Mouse (Mus musculus) stomach, embryonic 15.5 days (tissue): ENCODE data around the gene Chrne. TPM values are rescaled to one million over a fixed set of nuclear protein-coding genes. Genes with fewer than 3 reads are reported as not detected.

Source experiments
- ATAC-seq: fragments of 200-750 bp; cut with Nextera tagmentation; 2 replicates; pipeline ENCODE4 v1.8.0; 2017; ENCODE audit warnings: low read depth, moderate number of reproducible peaks, moderate TSS enrichment; ENCODE audit not compliant: insufficient read depth, low FRiP score
- H3K27ac ChIP-seq: fragments of 300-500 bp; sonication (generic); 2 replicates; pipeline ENCODE4 v1.5.1; 2015; ENCODE audit warnings: mild to moderate bottlenecking, inconsistent platforms
- H3K27me3 ChIP-seq: fragments of 300-500 bp; sonication (generic); replicated peaks from 2 replicates; pipeline ENCODE4 v1.6.1; 2015; ENCODE audit warnings: inconsistent platforms
- H3K36me3 ChIP-seq: fragments of 300-500 bp; sonication (generic); 2 replicates; pipeline ENCODE4 v1.6.1; 2015; ENCODE audit warnings: inconsistent platforms
- H3K4me1 ChIP-seq: fragments of 300-500 bp; sonication (generic); 2 replicates; pipeline ENCODE4 v1.6.1; 2015; ENCODE audit warnings: inconsistent platforms
- H3K4me2 ChIP-seq: fragments of 300-500 bp; sonication (generic); 2 replicates; pipeline ENCODE4 v1.6.1; 2015; ENCODE audit warnings: mild to moderate bottlenecking, inconsistent platforms
- H3K4me3 ChIP-seq: fragments of 300-500 bp; sonication (generic); replicated peaks from 2 replicates; pipeline ENCODE4 v1.5.1; 2015; ENCODE audit warnings: inconsistent platforms
- H3K9ac ChIP-seq: fragments of 300-500 bp; sonication (generic); 2 replicates; pipeline ENCODE4 v1.6.1; 2015; ENCODE audit warnings: inconsistent platforms
- H3K9me3 ChIP-seq: fragments of 300-500 bp; sonication (generic); 2 replicates; pipeline ENCODE4 v1.6.1; 2016; ENCODE audit warnings: inconsistent platforms
- WGBS: fragments of 180-500 bp; shearing (Covaris S2); methylation state at CpG from one replicate; pipeline ENCODE4 v1.1.7; 2015; 5-methylcytosine and 5-hydroxymethylcytosine counted together
- polyA plus RNA-seq: library from polyadenylated mRNA; unstranded; fragments of >200 nt; fragmentation: Nextera tagmentation; extraction: Ambion mirVana; gene quantifications from 2 replicates; pipeline ENCODE4 v1.2.1, GENCODE M21; 2015

The Chrne gene
- polyA plus RNA-seq, 1 experiment from 2014 or later: not detected

GRCm38 (mm10) chr11:70595638-70596037 is 23.4 kb downstream of the Chrne start:
- no peak for ATAC-seq

GRCm38 (mm10) chr11:70594253-70594989 is 24.6 kb downstream of the Chrne start:
- H3K27me3 ChIP-seq: no peaks in the 10 kb centered on the region
- no peak overlapping the region for H3K9ac ChIP-seq
- H3K4me1 ChIP-seq: 0 out of 2 replicates have a peak, but pooled peaks cover 3% of the 10 kb centered on the region
- WGBS: 74% methylated on average over 15 of the region's 15 CpGs
- no peak overlapping the region; the same call in 1 of the 2 replicates for H3K27ac ChIP-seq
- H3K4me2 ChIP-seq: no peak overlapping the region
- ATAC-seq: no peak
- peaks cover 4% of the 10 kb centered on the region; the same call in 1 of the 2 replicates for H3K36me3 ChIP-seq
- no peak overlapping the region for H3K4me3 ChIP-seq
- H3K9me3 ChIP-seq: no peaks in the 10 kb centered on the region

More at GRCm38 (mm10) chr11:70595638-70596037, 23.4 kb downstream of the Chrne start:
- 0 out of 2 replicates have a peak overlapping the region, but pooled peaks have one; percentile 2 for H3K4me2 ChIP-seq
- peaks cover 4% of the 10 kb centered on the region; the same call in 1 of the 2 replicates for H3K36me3 ChIP-seq
- H3K4me1 ChIP-seq: 0 out of 2 replicates have a peak, but pooled peaks cover 3% of the 10 kb centered on the region
- WGBS: 40% methylated on average over 2 of the region's 2 CpGs
- H3K27ac ChIP-seq: peak overlapping the region; percentile 57
- no peak overlapping the region for H3K4me3 ChIP-seq
- no peak overlapping the region for H3K9ac ChIP-seq
- no peaks in the 10 kb centered on the region for H3K27me3 ChIP-seq
- no peaks in the 10 kb centered on the region for H3K9me3 ChIP-seq

- H3K4me1 ChIP-seq: 0 out of 2 replicates have a peak, but pooled peaks cover 7% of the 10 kb centered on the region
- H3K4me3 ChIP-seq: no peak overlapping the region
- no peaks in the 10 kb centered on the region for H3K27me3 ChIP-seq
- no peak overlapping the region for H3K27ac ChIP-seq
- H3K9ac ChIP-seq: no peak overlapping the region
- WGBS: 84% methylated on average over 1 of the region's 1 CpGs
- ATAC-seq: no peak
- no peaks in the 10 kb centered on the region for H3K9me3 ChIP-seq
- H3K36me3 ChIP-seq: no peaks in the 10 kb centered on the region
- H3K4me2 ChIP-seq: no peak overlapping the region
Measured at GRCm38 (mm10) chr11:70591733-70592132, 27.3 kb downstream of the Chrne start.

- no peak overlapping the region for H3K9ac ChIP-seq
Measured at GRCm38 (mm10) chr11:70586954-70587353, 32.1 kb downstream of the Chrne start.

GRCm38 (mm10) chr11:70586261-70586660 is 32.8 kb downstream of the Chrne start:
- Histone ChIP-seq H3K27ac (0 out of 2 replicates have a peak overlapping the region, but pooled peaks have one; percentile 52), H3K4me2 (no peak overlapping the region), H3K4me3 (no peak overlapping the region), H3K9ac (no peak overlapping the region), H3K36me3 (no peaks in the 10 kb centered on the region), H3K9me3 (no peaks in the 10 kb centered on the region), H3K27me3 (no peaks in the 10 kb centered on the region), H3K4me1 (peaks cover 36% of the 10 kb centered on the region)
- 78% methylated on average over 3 of the region's 3 CpGs for WGBS
- no peak for ATAC-seq

More at GRCm38 (mm10) chr11:70586954-70587353, 32.1 kb downstream of the Chrne start:
- H3K27me3 ChIP-seq: no peaks in the 10 kb centered on the region
- no peaks in the 10 kb centered on the region for H3K36me3 ChIP-seq
- no peak overlapping the region for H3K27ac ChIP-seq
- no peak for ATAC-seq
- H3K4me2 ChIP-seq: no peak overlapping the region
- no peaks in the 10 kb centered on the region for H3K9me3 ChIP-seq
- 70% methylated on average over 5 of the region's 5 CpGs for WGBS
- no peak overlapping the region for H3K4me3 ChIP-seq
- H3K4me1 ChIP-seq: peaks cover 35% of the 10 kb centered on the region

- Histone ChIP-seq H3K27ac (peak overlapping the region; percentile 52), H3K4me3 (no peak overlapping the region), H3K9me3 (no peaks in the 10 kb centered on the region), H3K9ac (no peak overlapping the region), H3K27me3 (no peaks in the 10 kb centered on the region), H3K4me1 (peaks cover 36% of the 10 kb centered on the region), H3K4me2 (no peak overlapping the region), H3K36me3 (no peaks in the 10 kb centered on the region)
- WGBS: 35% methylated on average over 7 of the region's 7 CpGs
- ATAC-seq: peak; percentile 79
Measured at GRCm38 (mm10) chr11:70585457-70585856, 33.6 kb downstream of the Chrne start.

- no peak overlapping the region for H3K9ac ChIP-seq
- peaks cover 48% of the 10 kb centered on the region for H3K4me1 ChIP-seq
- ATAC-seq: no peak
- H3K9me3 ChIP-seq: no peaks in the 10 kb centered on the region
- no peak overlapping the region for H3K4me2 ChIP-seq
- WGBS: 82% methylated on average over 7 of the region's 7 CpGs
- H3K27ac ChIP-seq: peak overlapping the region; percentile 79
- H3K36me3 ChIP-seq: no peaks in the 10 kb centered on the region
- no peaks in the 10 kb centered on the region for H3K27me3 ChIP-seq
- H3K4me3 ChIP-seq: no peak overlapping the region
Measured at GRCm38 (mm10) chr11:70583775-70584174, 35.2 kb downstream of the Chrne start.

GRCm38 (mm10) chr11:70583022-70583714 is 35.8 kb downstream of the Chrne start:
- no peak overlapping the region for H3K4me3 ChIP-seq
- H3K27me3 ChIP-seq: no peaks in the 10 kb centered on the region
- no peak overlapping the region for H3K9ac ChIP-seq
- ATAC-seq: no peak
- 42% methylated on average over 6 of the region's 6 CpGs for WGBS
- H3K27ac ChIP-seq: peak overlapping the region; percentile 79
- no peaks in the 10 kb centered on the region for H3K36me3 ChIP-seq
- no peaks in the 10 kb centered on the region for H3K9me3 ChIP-seq
- peaks cover 54% of the 10 kb centered on the region for H3K4me1 ChIP-seq
- H3K4me2 ChIP-seq: peak overlapping the region; percentile 2; the same call in 1 of the 2 replicates

GRCm38 (mm10) chr11:70582196-70582595 is 36.8 kb downstream of the Chrne start:
- Histone ChIP-seq H3K4me1 (peaks cover 58% of the 10 kb centered on the region), H3K9me3 (no peaks in the 10 kb centered on the region)
- 52% methylated on average over 3 of the region's 3 CpGs for WGBS

GRCm38 (mm10) chr11:70580921-70581320 is 38.1 kb downstream of the Chrne start:
- Histone ChIP-seq H3K4me3 (no peak overlapping the region), H3K4me1 (peaks cover 53% of the 10 kb centered on the region), H3K36me3 (no peaks in the 10 kb centered on the region), H3K27me3 (no peaks in the 10 kb centered on the region), H3K27ac (no peak overlapping the region), H3K9ac (no peak overlapping the region), H3K4me2 (no peak overlapping the region), H3K9me3 (no peaks in the 10 kb centered on the region)
- WGBS: 75% methylated on average over 3 of the region's 3 CpGs
- ATAC-seq: no peak

More at GRCm38 (mm10) chr11:70582196-70582595, 36.8 kb downstream of the Chrne start:
- Histone ChIP-seq H3K27ac (0 out of 2 replicates have a peak overlapping the region, but pooled peaks have one; percentile 79), H3K36me3 (no peaks in the 10 kb centered on the region), H3K4me2 (no peak overlapping the region), H3K4me3 (no peak overlapping the region), H3K27me3 (no peaks in the 10 kb centered on the region), H3K9ac (no peak overlapping the region)
- ATAC-seq: no peak

GRCm38 (mm10) chr11:70580358-70580720 is 38.7 kb downstream of the Chrne start:
- Histone ChIP-seq H3K27me3 (no peaks in the 10 kb centered on the region), H3K9ac (no peak overlapping the region), H3K4me3 (no peak overlapping the region), H3K4me2 (no peak overlapping the region), H3K36me3 (no peaks in the 10 kb centered on the region), H3K4me1 (peaks cover 47% of the 10 kb centered on the region), H3K9me3 (no peaks in the 10 kb centered on the region), H3K27ac (peak overlapping the region; percentile 58)
- ATAC-seq: no peak
- 41% methylated on average over 5 of the region's 5 CpGs for WGBS
